Mouse (Mus musculus) retina, postnatal 1 day (tissue): ENCODE results near the gene Gm5795.
"Not testable (repeated sequence)": the region's sequence is repeated elsewhere in the genome, so short reads cannot be mapped to it uniquely, and the experiment has no call there.

ENCODE experiments used
- DNase-seq: peaks from one replicate; pipeline ENCODE4 v3.0.0-alpha.2; 2012

Gene Gm5795

GRCm38 (mm10) chr14:3187955-3188354, at the start of gene Gm5795:
Gene Gm5795 (plus strand): TSS chr14:3188255.
- DNase-seq: not testable (repeated sequence)

GRCm38 (mm10) chr14:3208272-3209152, 20.5 kb downstream of the Gm5795 start, which contains the start of gene D830030K20Rik:
Gene D830030K20Rik (plus strand): TSS chr14:3208488.
- peak; percentile 19 for DNase-seq

- DNase-seq: peak; percentile 40
Measured at GRCm38 (mm10) chr14:3209367-3209766, 21.3 kb downstream of the Gm5795 start.
